Mouse (Mus musculus) myocyte (in vitro differentiated cells): ENCODE results near the gene Fam172a.

ENCODE experiments used
- CEBPB ChIP-seq: IDR thresholded peaks from 2 replicates; pipeline ENCODE4 v1.6.1; 2011; ENCODE audit warnings: mild to moderate bottlenecking, moderate library complexity; ENCODE audit not compliant: poor library complexity, insufficient read depth, severe bottlenecking
- E2F4 ChIP-seq: IDR thresholded peaks from one replicate; pipeline ENCODE4 v1.6.1; 2011; ENCODE audit warnings: mild to moderate bottlenecking, control low read depth, moderate library complexity; ENCODE audit not compliant: insufficient read depth
- MAX ChIP-seq: IDR thresholded peaks from one replicate; pipeline ENCODE4 v1.6.1; 2011; ENCODE audit warnings: low read depth, mild to moderate bottlenecking, control low read depth
- MYOD1 ChIP-seq, 3 experiments: IDR thresholded peaks; one replicate each; pipeline ENCODE4 v1.6.1; 2011; ENCODE audit warnings: control low read depth in 2 of 3, low read depth in 2 of 3, mild to moderate bottlenecking in 2 of 3, moderate library complexity in 1 of 3; ENCODE audit not compliant: insufficient read length in 2 of 3, control insufficient read depth in 1 of 3
- MYOG ChIP-seq, 3 experiments: IDR thresholded peaks; one replicate each; pipeline ENCODE4 v1.6.1; 2011; ENCODE audit warnings: control low read depth in 2 of 3, low read depth in 2 of 3, mild to moderate bottlenecking in 2 of 3; ENCODE audit not compliant: insufficient read length in 2 of 3, control insufficient read depth in 1 of 3, insufficient read depth in 1 of 3
- POLR2A ChIP-seq: IDR thresholded peaks from one replicate; pipeline ENCODE4 v1.6.1; 2011; ENCODE audit warnings: low read depth, mild to moderate bottlenecking, control low read depth, moderate library complexity; ENCODE audit not compliant: insufficient read length
- POLR2AphosphoS2 ChIP-seq: IDR thresholded peaks from one replicate; pipeline ENCODE4 v1.6.1; 2011; ENCODE audit warnings: low read depth, control low read depth; ENCODE audit not compliant: insufficient read length
- REST ChIP-seq: IDR thresholded peaks from one replicate; pipeline ENCODE4 v1.6.1; 2011; ENCODE audit warnings: mild to moderate bottlenecking, control low read depth, moderate library complexity; ENCODE audit not compliant: insufficient read depth, insufficient read length
- TCF12 ChIP-seq: IDR thresholded peaks from one replicate; pipeline ENCODE4 v1.6.1; 2011; ENCODE audit warnings: mild to moderate bottlenecking, control low read depth; ENCODE audit not compliant: poor library complexity, insufficient read depth, severe bottlenecking
- USF1 ChIP-seq: IDR thresholded peaks from one replicate; pipeline ENCODE4 v1.6.1; 2011; ENCODE audit warnings: low read depth, mild to moderate bottlenecking, control low read depth, moderate library complexity

- TF ChIP-seq MYOG (IDR thresholded peaks at IDR 0.05; ENCODE audit: control insufficient read depth in 1 of 3, insufficient read depth in 1 of 3, insufficient read length in 2 of 3, low read depth in 2 of 3), result no peak
- TF ChIP-seq POLR2A, result no peak
- no peak for TF ChIP-seq MYOD1 (IDR thresholded peaks at IDR 0.05; ENCODE audit: control insufficient read depth in 1 of 3, insufficient read length in 2 of 3, low read depth in 2 of 3)
- TF ChIP-seq USF1, result no peak
- TF ChIP-seq MAX, result no peak
- no peak for TF ChIP-seq TCF12
- no peak for TF ChIP-seq E2F4
- TF ChIP-seq POLR2AphosphoS2, result no peak
- no peak for TF ChIP-seq CEBPB
- TF ChIP-seq REST, result no peak
Observed at GRCm38 (mm10) chr13:78193211-78193610, 491.4 kb downstream of the Fam172a start.
